Mouse (Mus musculus) right cerebral cortex, adult 2 months (tissue): ENCODE results near the gene Pram1.
A peak's percentile ranks its signal among the peaks of the same experiment; 100 is the strongest.

Experiments used
- DNase-seq, 2 experiments: peaks; one replicate each; pipeline ENCODE4 v3.0.0; 2021 to 2022; ENCODE audit warnings: low spot score in 2 of 2

The Pram1 gene

DNA sequence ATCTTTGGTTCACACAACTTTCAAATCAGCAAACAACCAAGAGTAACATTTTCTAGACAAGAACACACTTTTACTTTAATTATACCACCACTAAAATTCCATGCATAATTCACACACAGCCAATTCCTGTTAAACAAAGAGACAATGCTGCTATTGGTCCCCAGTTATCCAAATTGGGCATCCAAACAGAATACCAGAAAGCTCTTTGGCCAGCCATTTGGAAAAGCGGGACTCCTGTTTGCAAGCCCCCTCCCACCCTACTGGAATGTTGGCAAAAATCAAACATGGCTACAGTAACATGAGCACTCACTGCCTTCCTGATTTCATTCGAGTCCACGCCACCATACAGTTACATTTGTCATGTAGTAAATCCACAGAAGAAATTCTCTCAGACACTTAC lies 31.8 kb downstream of the Pram1 start:
- no peak for DNase-seq

- no peak for DNase-seq
These were observed 36.0 kb downstream of the Pram1 start for GRCm38 (mm10) chr17:33673837-33674236.

DNA sequence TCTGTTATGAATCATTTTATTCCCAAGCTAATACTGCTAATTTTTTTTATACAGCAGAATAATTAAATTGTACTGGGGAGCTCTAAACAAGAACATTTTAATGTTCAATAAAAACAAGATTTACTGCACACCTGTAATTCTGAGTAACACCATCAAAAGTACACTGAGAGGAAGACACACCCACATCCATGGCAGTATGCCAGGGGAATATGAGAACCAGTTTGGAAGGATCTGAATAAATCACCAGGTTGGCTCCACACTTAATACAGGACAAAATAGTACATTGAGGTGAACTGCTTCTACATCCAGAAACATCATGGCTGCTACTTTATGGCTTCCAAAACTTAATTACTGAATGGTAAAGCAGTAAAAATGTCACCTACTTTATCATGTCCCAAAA lies 37.6 kb downstream of the Pram1 start:
- peak in 1 of 2 experiments; percentile 21 for DNase-seq

DNA sequence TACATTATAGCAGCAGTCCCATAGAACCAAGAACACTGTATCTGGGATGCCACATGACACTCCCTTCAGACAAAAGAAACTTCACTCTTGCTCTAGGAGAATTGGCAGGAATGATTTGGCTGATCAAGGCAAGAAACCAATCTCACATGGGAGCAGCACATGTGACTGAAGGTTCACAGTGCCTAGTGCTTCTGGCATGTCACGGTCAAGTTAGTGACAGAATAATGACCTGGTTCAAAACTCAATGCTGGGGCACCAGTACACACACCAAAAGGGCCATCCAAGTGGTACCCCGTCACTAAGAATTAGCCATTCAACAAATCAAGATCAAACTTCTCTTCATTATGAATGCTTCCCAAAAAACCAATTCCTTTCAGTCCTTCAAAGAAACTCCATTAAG lies 38.2 kb downstream of the Pram1 start:
- DNase-seq = no peak

DNA sequence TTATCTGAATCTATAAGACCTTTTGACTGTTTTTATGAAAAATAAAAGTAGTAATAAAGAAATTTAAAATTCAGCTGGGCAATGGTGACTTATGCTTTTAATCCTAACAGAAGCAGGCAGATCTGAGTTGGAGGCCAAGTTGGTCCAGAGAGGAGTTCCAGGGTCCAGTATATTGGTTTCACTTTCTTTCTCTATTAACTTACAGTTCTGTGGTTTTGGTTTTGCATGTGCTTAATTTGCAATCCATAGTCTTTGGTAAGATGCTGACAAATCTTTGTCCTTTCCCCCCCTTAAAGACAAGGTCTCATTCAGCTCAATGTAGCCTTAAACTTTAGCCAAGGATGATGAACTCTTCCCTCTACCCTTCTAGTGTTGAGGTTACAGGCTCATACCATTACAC lies 40.9 kb downstream of the Pram1 start:
- no peak for DNase-seq

GRCm38 (mm10) chr17:33681767-33682166 lies 43.9 kb downstream of the Pram1 start:
- DNase-seq = no peak

GRCm38 (mm10) chr17:33684671-33685231 lies 46.9 kb downstream of the Pram1 start:
- DNase-seq = peak; percentile 75 to 83

GRCm38 (mm10) chr17:33685249-33685653 lies 47.4 kb downstream of the Pram1 start:
- peak; percentile 96 to 98 for DNase-seq

DNA sequence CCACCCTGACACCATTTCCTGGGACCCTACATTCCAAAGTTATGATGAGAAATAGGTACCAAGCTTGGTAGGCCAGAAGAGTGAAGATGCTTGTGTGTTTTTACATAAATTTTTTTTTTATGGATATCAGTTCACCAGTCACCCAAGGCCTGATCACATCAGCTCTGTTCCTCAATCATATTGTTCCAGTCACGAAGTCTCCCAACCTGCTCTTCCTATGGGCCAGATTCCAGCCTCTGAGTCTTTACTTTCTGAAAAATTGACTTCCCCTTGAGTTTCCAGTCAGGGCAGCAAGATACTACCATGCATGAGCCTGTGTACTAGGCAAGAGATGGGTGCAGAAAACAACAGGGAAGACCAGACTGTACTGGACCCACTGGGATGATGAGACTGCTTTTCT lies 48.9 kb downstream of the Pram1 start, which contains the start of gene Hnrnpm:
Gene Hnrnpm (minus strand): TSS at position 101 of the 400 bp plus-strand sequence.
- no peak for DNase-seq
